Mouse (Mus musculus) ES-E14 (cell line): ENCODE measurements around the gene Comtd1. TPM values are rescaled to one million over a fixed set of nuclear protein-coding genes. Genes with fewer than 3 reads are reported as not detected.

Source experiments
- DNase-seq: peaks from one replicate; pipeline ENCODE4 v3.0.0-alpha.2; 2013; ENCODE audit warnings: low read depth, low spot score
- H3K27ac ChIP-seq: 2 replicates; pipeline ENCODE4 v1.5.1; 2012; ENCODE audit warnings: low read depth, mild to moderate bottlenecking, low read length, moderate library complexity, mixed read lengths; ENCODE audit not compliant: poor library complexity, insufficient read depth, severe bottlenecking
- H3K36me3 ChIP-seq: 2 replicates; pipeline ENCODE4 v1.6.1; 2012; ENCODE audit warnings: mild to moderate bottlenecking, low read length, moderate library complexity, mixed read lengths; ENCODE audit not compliant: control insufficient read depth, poor library complexity, insufficient read depth, severe bottlenecking
- H3K4me1 ChIP-seq, 2 experiments: fragments of 150-350 bp in 1 of 2; sonication (generic) in 1 of 2; 2 replicates each; pipeline ENCODE4 v1.6.1; 2012; ENCODE audit warnings: low read length in 2 of 2, mild to moderate bottlenecking in 1 of 2, mixed read lengths in 1 of 2; ENCODE audit not compliant: control insufficient read depth in 2 of 2, insufficient read depth in 2 of 2, poor library complexity in 1 of 2
- H3K4me3 ChIP-seq, 2 experiments: fragments of 150-350 bp in 1 of 2; sonication (generic) in 1 of 2; 2 replicates each; pipeline ENCODE4 v1.5.1; 2012; ENCODE audit warnings: low read length in 2 of 2, low read depth in 1 of 2, mild to moderate bottlenecking in 1 of 2, mixed read lengths in 1 of 2; ENCODE audit not compliant: insufficient read depth in 1 of 2, poor library complexity in 1 of 2, severe bottlenecking in 1 of 2
- H3K9ac ChIP-seq: 2 replicates; pipeline ENCODE4 v1.6.1; 2012; ENCODE audit warnings: low read depth, mild to moderate bottlenecking, low read length, mixed read lengths; ENCODE audit not compliant: poor library complexity, insufficient read depth, severe bottlenecking
- H3K9me3 ChIP-seq: fragments of 150-350 bp; sonication (generic); 2 replicates; pipeline ENCODE4 v1.6.1; 2012; ENCODE audit warnings: low read depth, mild to moderate bottlenecking, low read length; ENCODE audit not compliant: control insufficient read depth, insufficient read depth
- CHD2 ChIP-seq: IDR thresholded peaks from 2 replicates; pipeline ENCODE4 v1.6.1; 2014; ENCODE audit warnings: mild to moderate bottlenecking, low read depth, low read length, inconsistent platforms
- HCFC1 ChIP-seq: IDR thresholded peaks from 2 replicates; pipeline ENCODE4 v1.6.1; 2012; ENCODE audit warnings: low read length, inconsistent platforms, borderline replicate concordance; ENCODE audit not compliant: insufficient read depth
- MAFK ChIP-seq: IDR thresholded peaks from 2 replicates; pipeline ENCODE4 v1.6.1; 2014; ENCODE audit warnings: mild to moderate bottlenecking, low read depth, low read length, inconsistent platforms; ENCODE audit not compliant: insufficient read depth
- ZC3H11A ChIP-seq: IDR thresholded peaks from 2 replicates; pipeline ENCODE4 v1.6.1; 2012; ENCODE audit warnings: low read depth, mild to moderate bottlenecking, inconsistent platforms, low read length, borderline replicate concordance
- ZNF384 ChIP-seq: IDR thresholded peaks from 2 replicates; pipeline ENCODE4 v1.6.1; 2012; ENCODE audit warnings: low read depth, low read length, inconsistent platforms
- in situ Hi-C, 2 experiments: fragments of 600-800 bp; cut with MboI; formaldehyde crosslinking; loops; one replicate each; pipeline ENCODE4 v1.15.1; 2025; ENCODE audit warnings: low sequenced_read_pairs in 2 of 2, inconsistent platforms in 1 of 2; ENCODE audit not compliant: unreplicated experiment in 2 of 2
- total RNA-seq: library from RNA; depleted of rRNA; stranded (reverse); fragments of 300-350 nt; gene quantifications from 2 replicates; pipeline ENCODE4 v1.2.3, GENCODE M21; 2012

Gene Comtd1
- total RNA-seq, 1 experiment: 36.6 TPM

- in situ Hi-C loops: loop anchor here in 1 of 2 experiments (10.0 kb wide), 1 partner anchor 58 kb away; the partner anchor contains the start of genes Dusp13 and Samd8
- no peak overlapping the region for H3K4me3 ChIP-seq
- no peak for DNase-seq
- H3K4me1 ChIP-seq: peaks cover 0 to 10% of the 10 kb centered on the region in 2 experiments; a peak in 2 of 4 replicates
- no peak overlapping the region for H3K27ac ChIP-seq
- no peaks in the 10 kb centered on the region for H3K9me3 ChIP-seq
- no peak for TF ChIP-seq MAFK
- no peak for TF ChIP-seq ZNF384
- TF ChIP-seq ZC3H11A: no peak
- TF ChIP-seq CHD2: no peak
- TF ChIP-seq HCFC1: no peak
- no peaks in the 10 kb centered on the region for H3K36me3 ChIP-seq
- no peak overlapping the region for H3K9ac ChIP-seq
These were observed 35.6 kb downstream of the Comtd1 start for GRCm38 (mm10) chr14:21813216-21813615.

- no peaks in the 10 kb centered on the region for H3K36me3 ChIP-seq
- no peak overlapping the region for H3K9ac ChIP-seq
- no peak overlapping the region for H3K4me3 ChIP-seq
- no peaks in the 10 kb centered on the region for H3K9me3 ChIP-seq
- TF ChIP-seq CHD2: no peak
- peak; percentile 99 for TF ChIP-seq ZNF384
- in situ Hi-C loops: loop anchor here in 1 of 2 experiments (10.0 kb wide), 1 partner anchor 58 kb away; the partner anchor contains the start of genes Dusp13 and Samd8
- peaks cover 0 to 10% of the 10 kb centered on the region in 2 experiments; a peak in 2 of 4 replicates for H3K4me1 ChIP-seq
- no peak overlapping the region for H3K27ac ChIP-seq
- peak; percentile 78 for DNase-seq
These were observed 36.1 kb downstream of the Comtd1 start for GRCm38 (mm10) chr14:21812590-21813162.

GRCm38 (mm10) chr14:21811744-21812393, 36.9 kb downstream of the Comtd1 start:
- H3K27ac ChIP-seq: no peak overlapping the region
- no peak overlapping the region for H3K9ac ChIP-seq
- TF ChIP-seq HCFC1: no peak
- TF ChIP-seq ZNF384: no peak
- TF ChIP-seq MAFK: no peak
- TF ChIP-seq ZC3H11A: no peak
- TF ChIP-seq CHD2: no peak
- DNase-seq: no peak
- H3K4me1 ChIP-seq: peaks cover 0 to 10% of the 10 kb centered on the region in 2 experiments; a peak in 2 of 4 replicates
- H3K9me3 ChIP-seq: no peaks in the 10 kb centered on the region
- no peak overlapping the region for H3K4me3 ChIP-seq
- in situ Hi-C loops: loop anchor here in 1 of 2 experiments (10.0 kb wide), 1 partner anchor 57 kb away; the partner anchor contains the start of genes Dusp13 and Samd8
- H3K36me3 ChIP-seq: no peaks in the 10 kb centered on the region

GRCm38 (mm10) chr14:21811301-21811700, 37.5 kb downstream of the Comtd1 start:
- in situ Hi-C loops: loop anchor here in 1 of 2 experiments (10.0 kb wide), 1 partner anchor 56 kb away; the partner anchor contains the start of genes Dusp13 and Samd8
- TF ChIP-seq HCFC1 (no peak), CHD2 (no peak), MAFK (no peak), ZC3H11A (no peak), ZNF384 (no peak)
- no peaks in the 10 kb centered on the region for H3K36me3 ChIP-seq
- no peak overlapping the region for H3K4me3 ChIP-seq
- no peak for DNase-seq
- peaks cover 0 to 6% of the 10 kb centered on the region in 2 experiments; a peak in 2 of 4 replicates for H3K4me1 ChIP-seq
- H3K9ac ChIP-seq: no peak overlapping the region
- no peak overlapping the region for H3K27ac ChIP-seq
- H3K9me3 ChIP-seq: no peaks in the 10 kb centered on the region
